Mouse (Mus musculus): ENCODE measurements around the gene Zdhhc3.

Zdhhc3 gene

GRCm38 (mm10) chr9:123020995-123021631 lies 91.9 kb downstream of the Zdhhc3 start, which contains the start of gene Tmem42:
Tmem42 (plus strand) TSS chr9:123021326.
- peak; percentile 89 for DNase-seq (ENCODE audit: extremely low spot score, low spot score)

Measured in neural tube, embryonic 10.5 days (tissue).